In genomic region chr16:4263486-4263885, GRCm38 (mm10) we compare ENCODE assay signal across 14 mouse cellular contexts.
"Had no signal": no experiment of that assay in that cellular context is flagged by ENCODE, and none has a peak within 500 bp of the region (broad histone marks: within the 10 kb centered on the region; RNA-seq: fewer than 3 reads in every experiment).

No protein-coding gene starts in this region.

- H3K9me3 ChIP-seq: midbrain, embryonic 10.5 days; midbrain, embryonic 13.5 days; midbrain, embryonic 15.5 days; neural tube, embryonic 12.5 days; stomach, embryonic 15.5 days had no signal

- H3K4me3 ChIP-seq: midbrain, embryonic 10.5 days; midbrain, embryonic 13.5 days; midbrain, embryonic 15.5 days; neural tube, embryonic 12.5 days; stomach, embryonic 15.5 days had no signal

- H3K4me2 ChIP-seq: lung, embryonic 14.5 days; midbrain, embryonic 13.5 days; midbrain, embryonic 15.5 days; neural tube, embryonic 12.5 days; stomach, embryonic 15.5 days had no signal

- DNase-seq: lung, adult 18-20 months; lung, embryonic 14.5 days; lung, postnatal 10 days; lung, postnatal 4 days; right cerebral cortex, postnatal 25 days; right cerebral cortex, postnatal 4 days; thymus, adult 2 months; thymus, postnatal 25 days had no signal

- H3K36me3 ChIP-seq: midbrain, embryonic 10.5 days; midbrain, embryonic 13.5 days; midbrain, embryonic 15.5 days; neural tube, embryonic 12.5 days; stomach, embryonic 15.5 days had no signal

- H3K27me3 ChIP-seq: midbrain, embryonic 15.5 days; neural tube, embryonic 12.5 days; stomach, embryonic 15.5 days had no signal

- H3K27ac ChIP-seq: midbrain, embryonic 10.5 days; midbrain, embryonic 13.5 days; midbrain, embryonic 15.5 days; neural tube, embryonic 12.5 days; stomach, embryonic 15.5 days; stomach, postnatal 0 days had no signal

- ATAC-seq: midbrain, embryonic 13.5 days; midbrain, embryonic 15.5 days had no signal

- H3K9ac ChIP-seq: lung, embryonic 14.5 days; midbrain, embryonic 13.5 days; midbrain, embryonic 15.5 days; neural tube, embryonic 12.5 days; stomach, embryonic 15.5 days had no signal
